Mouse (Mus musculus) kidney, adult 8-10 months (tissue): ENCODE results near the gene Ppp6r3.

ENCODE experiments used
- DNase-seq, 2 experiments: peaks; one replicate each; pipeline ENCODE4 v3.0.0; 2022

Ppp6r3 gene

DNA sequence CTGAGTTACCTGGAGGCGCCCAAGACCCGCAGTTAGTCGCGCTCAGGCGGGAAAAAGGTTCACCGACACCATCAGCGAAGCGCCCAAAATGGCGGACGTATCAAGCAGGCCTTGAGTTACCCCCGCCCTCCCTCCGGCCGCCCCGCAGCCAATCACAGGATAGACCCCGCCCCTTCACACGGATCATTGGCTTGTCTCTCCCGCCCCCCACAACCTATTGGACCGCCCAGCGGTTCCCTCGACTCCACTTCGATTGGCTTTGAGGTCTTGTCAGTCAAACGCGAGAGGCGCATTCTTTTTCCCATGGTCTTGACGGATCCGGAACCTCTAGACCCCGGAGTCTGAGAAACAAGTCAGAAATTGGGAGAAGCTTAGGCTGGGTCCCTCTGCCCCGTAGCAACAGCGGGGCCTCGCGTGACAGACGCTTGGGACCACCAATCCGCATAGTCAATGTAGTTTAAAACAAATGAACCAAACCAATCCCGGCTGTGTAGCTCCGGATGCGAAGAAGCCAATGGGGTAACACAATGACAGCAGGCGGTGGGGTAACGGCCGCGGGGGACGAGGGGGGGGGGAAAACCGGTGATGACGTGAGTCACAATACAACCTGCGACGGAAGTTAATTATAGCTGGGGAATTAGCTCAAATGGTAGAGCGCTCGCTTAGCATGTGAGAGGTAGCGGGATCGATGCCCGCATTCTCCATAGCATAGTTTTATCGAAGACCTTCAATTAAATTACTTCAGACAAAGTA is at the start of gene Ppp6r3:
TSS of gene Ppp6r3 (minus strand) at position 118 of the 753 bp plus-strand sequence.
- peak; percentile 98 to 99 for DNase-seq

GRCm38 (mm10) chr19:3625111-3625510 is 49.6 kb upstream of the Ppp6r3 start:
- no peak for DNase-seq

- DNase-seq, result peak; percentile 49 to 81
These were observed 48.3 kb upstream of the Ppp6r3 start for GRCm38 (mm10) chr19:3623824-3624223.

DNA sequence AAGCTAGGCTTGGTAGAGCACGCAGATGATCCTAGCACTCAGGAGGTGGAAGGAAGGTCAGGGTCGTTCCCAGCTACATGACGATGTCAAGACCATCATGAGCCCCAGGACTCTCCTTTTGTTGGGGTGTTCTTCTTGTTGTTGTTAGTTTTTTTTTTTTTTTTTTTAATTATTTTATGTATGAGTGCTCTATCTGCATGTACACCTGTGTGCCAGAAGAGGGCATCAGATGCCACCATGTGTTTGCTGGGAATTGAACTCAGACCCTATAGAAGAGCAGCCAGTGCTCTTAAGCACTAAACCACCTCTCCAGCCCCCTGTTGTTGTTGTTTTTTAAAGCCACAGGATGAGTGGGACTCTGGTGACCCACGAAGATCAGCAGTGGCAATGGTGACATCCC is 47.7 kb upstream of the Ppp6r3 start:
- DNase-seq, result no peak

GRCm38 (mm10) chr19:3620871-3621270 is 45.3 kb upstream of the Ppp6r3 start:
- no peak for DNase-seq

- no peak for DNase-seq
These were observed 43.8 kb upstream of the Ppp6r3 start for GRCm38 (mm10) chr19:3619359-3619758.

DNA sequence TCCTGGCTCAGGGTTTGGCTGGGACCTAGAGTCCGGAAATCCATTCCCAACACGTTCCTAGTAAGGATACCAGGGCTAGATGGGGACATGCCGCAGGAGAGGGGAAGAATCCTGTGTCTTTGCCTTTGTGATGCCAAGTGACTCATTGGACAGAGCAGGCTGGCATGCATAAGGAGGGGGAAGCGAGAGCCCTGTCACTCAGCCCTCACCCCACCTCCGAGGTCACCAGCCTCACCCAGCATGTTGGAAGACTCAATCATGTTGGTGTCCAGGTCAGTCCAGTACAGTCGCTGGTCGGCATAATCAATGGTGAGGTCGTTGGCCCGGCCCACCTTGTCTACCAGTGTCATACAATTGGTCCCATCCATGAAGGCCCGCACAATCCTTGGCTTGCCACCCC is 38.4 kb upstream of the Ppp6r3 start:
- DNase-seq, result no peak

DNA sequence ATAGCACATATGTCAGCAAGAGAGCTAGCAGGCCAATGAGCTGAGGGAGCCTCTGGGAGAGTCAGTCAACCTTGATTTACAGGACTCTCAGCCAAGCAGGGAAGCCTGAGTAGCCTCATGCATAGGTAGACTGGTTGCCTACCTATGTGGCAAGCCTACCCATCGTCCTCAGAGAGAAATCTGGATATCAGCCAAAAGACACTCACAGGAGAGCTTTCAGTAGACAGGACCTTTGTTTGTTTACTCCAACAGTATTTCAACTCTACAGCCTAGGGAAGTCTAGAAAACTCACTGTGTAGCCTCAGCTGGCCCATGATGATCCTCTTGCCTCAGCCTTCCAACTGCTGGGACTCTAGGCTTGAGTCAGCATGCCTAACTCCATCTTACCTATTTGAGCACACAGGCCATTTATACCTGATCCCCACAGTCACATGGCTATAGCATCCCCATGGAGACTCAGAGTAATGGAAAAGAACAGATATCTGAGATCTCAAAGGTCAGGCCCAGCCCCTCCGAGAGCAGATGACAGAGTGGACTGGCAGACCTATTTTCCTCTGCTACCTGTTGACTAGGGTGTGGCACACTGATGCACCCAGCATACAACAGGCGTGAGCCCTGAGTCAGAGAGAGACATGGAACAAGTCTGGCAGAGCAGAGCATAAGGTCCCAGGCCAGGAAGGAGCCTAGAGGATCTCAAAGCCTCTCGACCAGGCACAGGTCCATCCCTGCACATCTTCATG is 37.2 kb upstream of the Ppp6r3 start:
- DNase-seq, result no peak

DNA sequence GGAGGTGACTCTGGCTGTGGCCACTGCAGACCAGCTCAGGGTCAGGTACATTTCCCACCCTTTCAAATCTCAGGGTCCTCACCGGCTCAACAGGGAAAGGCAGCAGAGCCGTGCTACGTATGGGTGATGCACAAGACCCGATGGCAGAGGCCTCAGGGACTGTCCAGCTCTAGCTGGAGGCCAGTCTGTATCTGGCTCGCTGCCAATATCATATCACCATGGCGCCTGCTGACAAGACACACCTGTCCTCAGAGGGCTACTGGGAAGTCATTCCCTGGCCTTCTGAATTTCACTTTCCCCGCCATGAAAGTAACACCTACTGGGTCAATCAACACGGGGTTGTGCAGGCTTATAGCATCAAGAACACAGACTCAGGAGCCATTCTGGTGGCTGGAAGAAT is 36.2 kb upstream of the Ppp6r3 start:
- no peak for DNase-seq

GRCm38 (mm10) chr19:3610886-3611285 is 35.3 kb upstream of the Ppp6r3 start:
- peak; percentile 14 to 33 for DNase-seq

DNA sequence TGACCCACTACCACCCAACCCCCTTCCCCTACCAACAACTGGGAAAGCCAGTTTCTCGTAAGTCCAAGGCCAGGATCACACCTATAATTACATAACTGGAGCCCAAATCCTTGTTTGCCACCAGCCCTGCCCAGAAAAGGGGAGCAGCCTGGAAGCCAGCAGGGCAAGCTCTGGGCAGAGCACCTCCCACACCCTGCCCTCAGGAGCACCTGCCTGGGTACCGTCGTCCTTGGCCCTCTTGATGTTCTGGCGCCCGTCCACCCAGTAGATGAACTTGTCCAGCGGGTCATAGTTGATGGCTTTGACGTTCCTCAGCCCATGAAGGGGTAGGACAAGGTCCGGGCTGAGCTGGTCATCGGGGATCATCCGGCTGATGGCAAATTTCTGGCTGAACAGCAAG is 34.3 kb upstream of the Ppp6r3 start:
- peak in 1 of 2 experiments; percentile 7 for DNase-seq

DNA sequence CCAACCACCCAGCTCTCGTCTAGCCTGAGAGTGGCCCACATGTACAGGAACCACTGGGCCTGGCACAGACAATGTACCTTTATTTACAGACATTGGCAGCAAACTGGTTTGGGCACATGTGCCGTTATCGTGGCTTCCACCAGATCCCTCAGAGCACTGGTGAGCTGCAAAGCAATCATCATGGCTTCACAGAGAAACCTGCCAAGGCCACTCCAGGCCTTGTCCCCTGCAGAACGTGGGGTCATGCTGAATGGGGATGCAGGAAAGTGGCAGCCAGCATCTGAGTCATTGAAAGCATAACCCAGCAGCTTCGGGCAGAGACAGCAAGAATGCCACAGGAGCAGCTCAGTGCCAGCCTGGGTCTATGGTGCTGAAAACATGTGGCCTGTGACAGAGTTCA is 18.8 kb upstream of the Ppp6r3 start:
- no peak for DNase-seq

- no peak for DNase-seq
These were observed 18.0 kb upstream of the Ppp6r3 start for GRCm38 (mm10) chr19:3593379-3594055.

GRCm38 (mm10) chr19:3589968-3590367 is 14.4 kb upstream of the Ppp6r3 start:
- no peak for DNase-seq

DNA sequence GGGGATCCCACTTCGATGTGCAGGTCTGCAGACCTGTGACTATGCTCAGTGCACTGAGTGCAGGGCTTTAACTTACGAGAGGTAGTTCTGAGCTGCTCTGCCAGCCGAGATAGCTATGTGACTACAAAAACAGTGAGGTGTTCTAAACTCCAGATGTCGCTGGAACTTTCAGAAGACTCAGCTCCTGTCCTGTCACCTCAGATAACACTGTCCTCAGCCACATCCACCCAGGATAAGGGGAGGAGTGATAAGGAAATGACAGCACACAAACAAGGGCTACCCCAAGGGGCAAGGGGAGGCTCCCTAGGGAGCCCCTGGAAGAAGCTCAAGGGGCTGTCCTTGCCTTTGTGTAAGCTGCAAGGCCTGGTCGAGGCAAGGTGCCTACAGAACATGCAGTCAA is 14.0 kb upstream of the Ppp6r3 start:
- no peak for DNase-seq

- peak in 1 of 2 experiments; percentile 51 for DNase-seq
These were observed 12.2 kb upstream of the Ppp6r3 start for GRCm38 (mm10) chr19:3587729-3588128.

DNA sequence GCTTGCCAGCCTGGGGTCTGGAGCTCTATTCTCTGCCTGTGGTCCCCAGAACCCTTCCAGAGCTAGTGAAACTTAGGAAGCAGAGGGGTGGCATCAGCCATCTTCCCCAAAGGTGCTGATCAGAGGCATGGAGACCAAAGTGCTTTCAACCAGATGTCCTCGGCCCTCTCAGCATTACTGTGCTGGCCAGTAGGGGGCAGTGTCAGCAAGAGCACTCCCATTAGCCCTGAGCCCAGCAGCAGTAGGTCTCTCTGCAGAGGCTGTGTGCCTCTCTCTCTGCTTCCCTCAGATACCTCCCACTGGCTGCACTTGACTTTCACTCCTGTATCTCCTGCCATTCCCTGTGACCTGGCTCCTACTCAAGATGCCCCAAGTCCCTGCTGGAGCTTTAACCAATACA is 11.0 kb upstream of the Ppp6r3 start:
- DNase-seq, result peak in 1 of 2 experiments; percentile 63

DNA sequence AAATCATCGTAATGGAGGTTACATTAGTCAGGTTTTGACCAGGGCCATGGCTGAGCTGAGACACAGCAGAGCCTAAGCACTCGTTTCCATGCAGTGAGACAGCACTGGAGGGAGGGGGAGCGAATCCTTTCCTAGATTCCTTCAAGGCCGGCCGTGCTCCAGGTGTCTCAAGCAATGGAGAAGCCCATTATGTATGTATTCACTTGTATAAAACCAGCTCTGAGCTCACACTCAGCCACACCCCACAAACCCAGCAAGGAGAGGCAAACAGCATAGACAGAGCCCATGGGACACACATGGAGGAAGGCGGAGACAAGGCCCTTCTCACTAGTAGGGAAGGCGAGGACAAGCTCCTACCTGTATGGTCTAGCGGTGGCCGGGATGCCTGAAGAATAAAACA is 10.5 kb upstream of the Ppp6r3 start:
- no peak for DNase-seq

DNA sequence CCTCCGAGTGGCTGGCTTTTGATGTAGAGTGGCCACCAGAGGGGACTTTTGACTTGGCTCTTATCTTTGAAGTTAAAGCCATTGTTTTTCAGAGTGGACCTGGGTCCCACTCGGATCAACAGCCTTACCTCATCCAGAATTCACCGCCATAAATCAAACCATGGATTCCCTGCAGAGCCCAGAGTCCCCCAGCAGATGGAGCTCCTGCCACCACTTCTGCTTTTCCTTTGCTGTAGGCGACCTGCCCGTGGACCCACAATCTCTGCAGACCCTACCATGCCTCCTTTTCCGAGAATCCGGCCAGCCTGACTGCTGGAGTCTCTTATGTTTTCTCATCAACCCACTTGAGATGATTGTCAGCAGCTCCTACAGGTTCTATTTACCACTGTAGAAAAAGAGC is 5.8 kb upstream of the Ppp6r3 start:
- peak in 1 of 2 experiments; percentile 64 for DNase-seq

DNA sequence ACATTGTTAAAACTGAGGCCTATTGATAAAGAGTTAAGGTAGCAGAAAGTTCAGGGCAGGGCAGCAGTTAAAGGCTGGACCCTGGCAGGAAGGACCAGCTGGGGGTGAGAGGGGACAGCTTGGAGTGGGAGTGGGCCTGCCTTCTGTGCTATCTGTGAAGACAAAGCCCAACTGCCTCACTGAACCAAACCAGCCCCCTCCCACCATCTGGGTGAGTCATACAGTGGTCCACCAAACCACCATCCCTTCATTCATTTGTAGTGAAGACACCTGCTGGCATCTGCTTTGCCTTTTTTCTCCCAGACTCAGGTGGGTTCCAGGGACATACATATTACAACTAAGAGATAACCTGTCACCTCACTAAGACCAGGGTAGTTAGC is 2.4 kb upstream of the Ppp6r3 start:
- no peak for DNase-seq

- DNase-seq, result no peak
These were observed 1.8 kb upstream of the Ppp6r3 start for GRCm38 (mm10) chr19:3577265-3577910.

DNA sequence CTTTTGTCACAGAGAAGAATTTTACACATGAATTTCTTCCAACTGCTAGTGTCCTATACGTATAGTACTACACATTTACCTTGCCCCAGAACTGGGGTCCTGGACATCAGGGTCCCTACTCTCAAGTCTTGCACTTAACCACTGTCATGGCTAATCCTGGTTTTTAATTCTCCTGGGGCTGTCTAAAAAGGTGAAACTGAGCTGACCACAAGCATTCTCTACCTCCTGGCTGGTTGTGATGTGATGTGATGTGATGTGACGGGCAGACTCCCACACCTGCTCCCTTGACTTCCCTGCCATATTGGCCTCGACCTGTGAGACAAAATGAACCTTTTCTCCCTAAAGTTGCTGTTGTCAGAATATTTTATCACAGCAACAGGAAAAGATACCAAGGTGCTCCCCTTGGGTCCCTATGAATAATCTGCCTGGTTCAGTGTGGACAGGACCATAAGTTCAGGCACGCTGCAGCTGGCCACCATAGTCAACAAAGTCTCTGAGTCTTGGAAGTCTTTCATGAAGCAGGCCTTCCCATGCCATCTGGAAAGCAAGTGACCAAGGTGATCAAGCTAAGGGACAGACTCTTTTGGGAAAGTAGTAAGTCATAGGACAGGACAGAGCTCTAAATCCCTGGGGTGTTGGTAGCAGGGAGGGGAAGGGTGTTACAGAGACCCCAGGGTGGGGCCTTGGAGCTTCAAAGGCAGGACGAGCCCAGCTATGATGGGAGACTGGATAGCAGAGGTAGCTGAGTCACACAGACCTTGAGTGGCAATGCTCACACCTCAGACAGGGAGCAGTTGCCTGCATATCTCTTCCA is 1.1 kb upstream of the Ppp6r3 start:
- DNase-seq, result no peak

GRCm38 (mm10) chr19:3575276-3575631 is 295 bp downstream of the Ppp6r3 start:
- DNase-seq, result peak; percentile 88 to 90
